Mouse (Mus musculus) induced T-regulatory cell, adult 2 months (primary cell): ENCODE measurements around the gene Srebf1.

Experiments used
- DNase-seq: peaks from one replicate; pipeline ENCODE4 v3.0.0-alpha.2; 2012; ENCODE audit warnings: low read depth

Gene Srebf1

GRCm38 (mm10) chr11:60222469-60223236 is at the start of gene Srebf1:
Srebf1 (minus strand) TSS chr11:60222581.
- peak; percentile 93 for DNase-seq

- DNase-seq = no peak
Observed at GRCm38 (mm10) chr11:60268563-60268962, 46.2 kb upstream of the Srebf1 start.

- peak; percentile 40 for DNase-seq
Observed at GRCm38 (mm10) chr11:60265271-60265985, 43.0 kb upstream of the Srebf1 start.

- DNase-seq = no peak
Observed at GRCm38 (mm10) chr11:60264651-60265050, 42.3 kb upstream of the Srebf1 start.

- no peak for DNase-seq
Observed at GRCm38 (mm10) chr11:60262396-60262795, 40.0 kb upstream of the Srebf1 start.

GRCm38 (mm10) chr11:60260743-60261142 is 38.4 kb upstream of the Srebf1 start:
- no peak for DNase-seq

GRCm38 (mm10) chr11:60257696-60258095 is 35.3 kb upstream of the Srebf1 start:
- no peak for DNase-seq

- no peak for DNase-seq
Observed at GRCm38 (mm10) chr11:60256713-60257112, 34.3 kb upstream of the Srebf1 start.

GRCm38 (mm10) chr11:60256176-60256681 is 33.8 kb upstream of the Srebf1 start:
- DNase-seq = no peak

- no peak for DNase-seq
Observed at GRCm38 (mm10) chr11:60255639-60256038, 33.3 kb upstream of the Srebf1 start.

GRCm38 (mm10) chr11:60255181-60255580 is 32.8 kb upstream of the Srebf1 start:
- DNase-seq = no peak

- no peak for DNase-seq
Observed at GRCm38 (mm10) chr11:60254308-60254707, 31.9 kb upstream of the Srebf1 start.

GRCm38 (mm10) chr11:60253546-60253945 is 31.2 kb upstream of the Srebf1 start:
- DNase-seq = no peak

GRCm38 (mm10) chr11:60250971-60251643 is 28.7 kb upstream of the Srebf1 start:
- peak; percentile 60 for DNase-seq

GRCm38 (mm10) chr11:60249885-60250284 is 27.5 kb upstream of the Srebf1 start:
- DNase-seq = no peak

GRCm38 (mm10) chr11:60248596-60249404 is 26.4 kb upstream of the Srebf1 start:
- DNase-seq = no peak

- no peak for DNase-seq
Observed at GRCm38 (mm10) chr11:60247753-60248550, 25.6 kb upstream of the Srebf1 start.

- DNase-seq = no peak
Observed at GRCm38 (mm10) chr11:60246077-60246476, 23.7 kb upstream of the Srebf1 start.

- no peak for DNase-seq
Observed at GRCm38 (mm10) chr11:60244503-60245143, 22.2 kb upstream of the Srebf1 start.

GRCm38 (mm10) chr11:60240509-60240908 is 18.1 kb upstream of the Srebf1 start:
- no peak for DNase-seq
